Mouse (Mus musculus) limb, embryonic 12.5 days (tissue): ENCODE measurements around the gene Ndufs7. TPM values are rescaled to one million over a fixed set of nuclear protein-coding genes. Genes with fewer than 3 reads are reported as not detected.
"Not testable (repeated sequence)": the region's sequence is repeated elsewhere in the genome, so short reads cannot be mapped to it uniquely, and the experiment has no call there.

Source experiments
- ATAC-seq: fragments of 200-750 bp; cut with Nextera tagmentation; 2 replicates; pipeline ENCODE4 v1.8.0; 2017; ENCODE audit warnings: low read depth, moderate TSS enrichment; ENCODE audit not compliant: insufficient number of reproducible peaks, insufficient read depth, low FRiP score, low TSS enrichment
- H3K27ac ChIP-seq: fragments of 300-500 bp; sonication (generic); 2 replicates; pipeline ENCODE4 v1.5.1; 2016; ENCODE audit warnings: mild to moderate bottlenecking, moderate library complexity
- H3K27me3 ChIP-seq: fragments of 300-500 bp; sonication (generic); 2 replicates; pipeline ENCODE4 v1.6.1; 2016; ENCODE audit warnings: mild to moderate bottlenecking, moderate library complexity
- H3K36me3 ChIP-seq: fragments of 300-500 bp; sonication (generic); 2 replicates; pipeline ENCODE4 v1.6.1; 2016; ENCODE audit warnings: mild to moderate bottlenecking, moderate library complexity
- H3K4me1 ChIP-seq: fragments of 300-500 bp; sonication (generic); replicated peaks from 2 replicates; pipeline ENCODE4 v1.6.1; 2016
- H3K4me2 ChIP-seq: fragments of 300-500 bp; sonication (generic); 2 replicates; pipeline ENCODE4 v1.6.1; 2016; ENCODE audit warnings: mild to moderate bottlenecking, moderate library complexity
- H3K4me3 ChIP-seq: fragments of 300-500 bp; sonication (generic); replicated peaks from 2 replicates; pipeline ENCODE4 v1.5.1; 2016; ENCODE audit warnings: mild to moderate bottlenecking
- H3K9ac ChIP-seq: fragments of 300-500 bp; sonication (generic); replicated peaks from 2 replicates; pipeline ENCODE4 v1.6.1; 2016; ENCODE audit warnings: mild to moderate bottlenecking, moderate library complexity
- H3K9me3 ChIP-seq: fragments of 300-500 bp; sonication (generic); 2 replicates; pipeline ENCODE4 v1.6.1; 2016; ENCODE audit warnings: mild to moderate bottlenecking, moderate library complexity
- WGBS: fragments of 180-500 bp; shearing (Covaris S2); methylation state at CpG from one replicate; pipeline ENCODE4 v1.1.7; 2016; 5-methylcytosine and 5-hydroxymethylcytosine counted together
- polyA plus RNA-seq: library from polyadenylated mRNA; unstranded; fragments of >200 nt; fragmentation: Nextera tagmentation; extraction: Ambion mirVana; gene quantifications from 2 replicates; pipeline ENCODE4 v1.2.1, GENCODE M21; 2016

Gene Ndufs7
- polyA plus RNA-seq, 1 experiment from 2014 or later = 258 TPM

DNA sequence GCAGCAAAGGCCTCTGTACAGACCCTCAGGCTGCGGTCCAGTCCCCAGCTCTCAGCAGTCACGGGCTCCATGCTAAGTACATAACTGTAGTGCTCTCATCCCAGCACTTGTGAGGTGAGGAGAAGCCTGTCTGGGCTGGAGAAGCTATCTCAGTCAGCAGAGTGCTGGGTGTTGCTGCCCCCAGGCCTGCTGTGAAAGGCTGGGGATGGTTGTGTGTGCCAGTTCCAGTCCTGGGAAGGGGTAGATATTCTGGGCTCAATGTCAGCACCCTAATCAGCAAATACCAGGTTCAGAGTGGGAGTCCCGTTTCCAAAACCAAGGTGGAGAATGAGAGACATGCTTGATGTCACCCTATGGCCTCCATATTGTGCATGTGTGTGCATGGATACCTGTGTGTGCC lies 6.3 kb upstream of the Ndufs7 start:
- Histone ChIP-seq H3K4me2 (no peak overlapping the region), H3K9me3 (no peaks in the 10 kb centered on the region), H3K4me1 (0 out of 2 replicates have a peak, but pooled peaks cover 5% of the 10 kb centered on the region), H3K27me3 (no peaks in the 10 kb centered on the region), H3K27ac (no peak overlapping the region), H3K4me3 (no peak overlapping the region), H3K36me3 (peaks cover 72% of the 10 kb centered on the region), H3K9ac (no peak overlapping the region)
- WGBS = 85% methylated on average over 3 of the region's 3 CpGs
- no peak for ATAC-seq

DNA sequence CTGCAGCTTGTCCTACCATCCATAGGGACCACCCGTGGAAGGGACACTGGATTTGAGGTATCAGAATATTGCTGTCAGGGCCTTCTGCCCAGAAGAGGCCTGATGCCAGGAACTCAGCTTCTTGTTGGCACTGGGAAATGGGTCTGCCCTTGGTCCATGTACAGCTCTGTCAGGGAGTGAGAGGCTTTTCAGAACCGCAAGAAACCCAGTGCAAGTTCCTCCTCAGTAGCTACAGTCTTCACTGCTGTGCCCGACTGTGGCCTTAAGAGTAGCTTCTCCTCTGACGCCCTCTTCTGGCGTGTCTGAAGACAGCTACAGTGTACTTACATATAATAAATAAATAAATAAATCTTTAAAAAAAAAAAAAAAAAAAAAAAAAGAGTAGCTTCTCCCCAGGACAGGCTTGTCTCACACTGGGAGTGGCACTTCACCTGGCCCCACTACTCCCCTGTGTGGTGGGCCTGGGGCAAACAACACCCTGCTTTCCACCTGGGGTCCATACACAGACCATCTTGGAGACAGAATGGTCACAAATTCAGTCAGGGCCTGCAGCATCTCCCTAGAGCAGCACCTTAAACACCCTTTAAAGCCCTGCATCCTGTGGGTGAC lies 4.0 kb upstream of the Ndufs7 start:
- WGBS = 41% methylated on average over 5 of the region's 5 CpGs
- Histone ChIP-seq H3K9me3 (no peaks in the 10 kb centered on the region), H3K9ac (no peak overlapping the region), H3K4me3 (no peak overlapping the region), H3K4me2 (no peak overlapping the region), H3K27ac (no peak overlapping the region), H3K4me1 (peaks cover 8% of the 10 kb centered on the region; the same call in 1 of the 2 replicates), H3K36me3 (peaks cover 50% of the 10 kb centered on the region), H3K27me3 (no peaks in the 10 kb centered on the region)
- ATAC-seq = no peak

DNA sequence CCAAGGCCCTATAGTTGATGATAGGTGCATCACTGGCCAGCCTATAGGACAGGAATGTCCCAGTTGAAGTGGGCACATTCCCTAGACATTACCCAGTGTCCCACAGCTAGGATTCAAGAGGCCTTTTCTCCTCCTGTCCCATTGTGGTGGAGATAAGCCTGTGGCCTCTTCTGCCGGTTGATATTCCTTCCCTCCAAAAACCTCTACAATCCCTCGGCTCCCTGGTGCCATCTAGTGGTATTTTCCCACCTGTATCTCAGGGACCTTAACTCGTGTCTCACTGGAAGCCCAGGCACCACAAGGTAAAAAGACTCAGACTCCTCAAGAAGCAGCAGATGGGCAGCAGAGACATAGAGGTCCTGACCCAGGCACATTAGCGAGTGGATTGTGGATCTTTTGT lies 3.3 kb upstream of the Ndufs7 start:
- Histone ChIP-seq H3K9ac (0 out of 2 replicates have a peak overlapping the region, but pooled peaks have one; percentile 4), H3K4me3 (no peak overlapping the region), H3K9me3 (no peaks in the 10 kb centered on the region), H3K27me3 (no peaks in the 10 kb centered on the region), H3K36me3 (peaks cover 43% of the 10 kb centered on the region), H3K4me1 (peaks cover 15% of the 10 kb centered on the region; the same call in 1 of the 2 replicates), H3K27ac (no peak overlapping the region), H3K4me2 (no peak overlapping the region)
- WGBS = 1% methylated on average over 4 of the region's 4 CpGs
- ATAC-seq = no peak

DNA sequence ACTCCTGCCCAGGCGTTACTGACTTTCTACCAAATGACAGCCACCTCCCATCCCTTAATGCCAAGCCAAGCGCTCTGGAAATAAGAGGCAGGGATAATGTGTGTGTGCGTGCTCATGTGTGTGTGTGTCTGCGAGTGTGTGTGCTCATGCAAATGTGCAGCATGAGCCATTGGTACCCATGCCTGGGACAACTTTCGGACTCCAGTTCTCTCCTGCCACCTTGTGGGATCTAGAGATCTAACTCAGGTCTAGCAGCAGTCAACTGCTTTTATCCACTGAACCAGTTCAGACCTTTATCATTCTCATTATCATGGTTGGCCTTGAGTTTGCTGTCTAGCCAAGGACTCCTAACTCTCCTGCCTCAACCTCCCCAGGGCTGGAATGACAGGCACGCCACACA lies 1.1 kb upstream of the Ndufs7 start:
- H3K9ac ChIP-seq = no peak overlapping the region
- no peaks in the 10 kb centered on the region for H3K9me3 ChIP-seq
- H3K36me3 ChIP-seq = peaks cover 22% of the 10 kb centered on the region
- H3K4me2 ChIP-seq = no peak overlapping the region
- 57% methylated on average over 6 of the region's 6 CpGs for WGBS
- no peak overlapping the region for H3K27ac ChIP-seq
- H3K4me1 ChIP-seq = peaks cover 15% of the 10 kb centered on the region; the same call in 1 of the 2 replicates
- H3K4me3 ChIP-seq = no peak overlapping the region
- ATAC-seq = no peak
- H3K27me3 ChIP-seq = no peaks in the 10 kb centered on the region

DNA sequence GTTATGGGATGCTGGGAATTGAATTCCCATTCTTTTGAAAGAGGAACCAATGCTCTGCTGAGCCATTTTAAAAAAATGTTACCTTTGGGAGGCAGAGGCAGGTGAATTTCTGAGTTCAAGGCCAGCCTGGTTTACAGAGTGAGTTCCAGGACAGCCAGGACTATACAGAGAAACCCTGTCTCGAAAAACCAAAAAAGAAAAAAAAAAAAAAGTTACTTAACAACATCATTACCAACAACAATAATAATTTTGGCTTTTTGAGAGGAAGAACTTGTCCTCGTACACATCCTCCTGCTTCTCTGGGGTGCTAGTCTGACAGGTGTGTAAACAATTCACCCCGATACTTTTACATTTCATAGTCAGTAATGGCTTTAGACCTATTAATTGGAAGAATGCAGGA lies 484 bp upstream of the Ndufs7 start:
- H3K9me3 ChIP-seq, ATAC-seq, H3K9ac ChIP-seq, H3K27me3 ChIP-seq, H3K27ac ChIP-seq: not testable (repeated sequence)
- Histone ChIP-seq H3K36me3 (peaks cover 21% of the 10 kb centered on the region), H3K4me1 (peaks cover 15% of the 10 kb centered on the region; the same call in 1 of the 2 replicates), H3K4me3 (peak overlapping the region; percentile 80), H3K4me2 (peak overlapping the region; percentile 80)
- 47% methylated on average over 3 of the region's 3 CpGs for WGBS

DNA sequence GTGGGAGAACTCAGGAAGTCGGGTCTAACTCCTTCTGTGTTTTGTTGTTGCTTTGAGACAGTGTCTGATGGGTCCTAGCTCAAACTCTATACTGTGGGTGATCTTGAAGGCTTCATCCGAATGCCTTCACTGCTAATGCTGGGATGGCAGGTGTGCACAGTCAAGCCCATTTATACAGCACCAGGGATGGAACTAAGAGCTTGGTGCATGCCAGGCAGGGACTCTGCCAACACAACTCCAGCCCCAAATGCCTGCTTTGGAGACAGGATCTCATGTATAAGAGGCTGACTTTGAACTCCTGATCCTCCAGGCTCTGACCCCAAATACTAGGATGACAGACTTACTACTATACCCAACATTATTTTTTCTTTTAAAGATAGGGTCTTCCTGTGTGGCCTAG lies 1.1 kb downstream of the Ndufs7 start:
- peak overlapping the region; percentile 80 for H3K9ac ChIP-seq
- H3K27ac ChIP-seq = peak overlapping the region; percentile 89; the same call in 1 of the 2 replicates
- no peak for ATAC-seq
- H3K4me2 ChIP-seq = peak overlapping the region; percentile 80
- peak overlapping the region; percentile 80 for H3K4me3 ChIP-seq
- H3K27me3 ChIP-seq = no peaks in the 10 kb centered on the region
- WGBS = 39% methylated on average over 2 of the region's 2 CpGs
- H3K4me1 ChIP-seq = peaks cover 15% of the 10 kb centered on the region; the same call in 1 of the 2 replicates
- peaks cover 23% of the 10 kb centered on the region for H3K36me3 ChIP-seq
- H3K9me3 ChIP-seq = no peaks in the 10 kb centered on the region

DNA sequence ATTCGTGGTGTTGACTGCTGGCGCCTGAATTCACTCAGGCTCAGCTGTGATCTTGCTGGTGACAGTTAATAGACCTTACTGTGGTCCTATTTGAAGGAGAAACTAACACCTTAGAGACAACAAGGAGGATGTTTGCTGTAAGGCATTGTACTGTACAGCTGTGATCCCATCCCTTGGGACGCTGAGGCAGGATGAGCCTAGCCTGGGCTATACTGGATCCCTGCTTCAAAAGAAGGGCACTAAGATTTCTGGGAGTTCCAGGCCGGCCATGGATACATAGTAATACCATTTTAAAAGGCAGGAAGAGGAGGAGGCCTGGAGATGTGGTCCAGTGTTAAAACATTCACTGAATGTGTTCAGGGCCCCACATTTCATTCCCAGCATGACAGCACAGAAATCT lies 1.7 kb downstream of the Ndufs7 start:
- H3K4me3 ChIP-seq = peak overlapping the region; percentile 80
- 83% methylated on average over 4 of the region's 4 CpGs for WGBS
- no peak overlapping the region for H3K27ac ChIP-seq
- H3K27me3 ChIP-seq = no peaks in the 10 kb centered on the region
- peak overlapping the region; percentile 80 for H3K4me2 ChIP-seq
- no peak overlapping the region for H3K9ac ChIP-seq
- peaks cover 10% of the 10 kb centered on the region; the same call in 1 of the 2 replicates for H3K4me1 ChIP-seq
- H3K9me3 ChIP-seq = no peaks in the 10 kb centered on the region
- no peak for ATAC-seq
- peaks cover 29% of the 10 kb centered on the region for H3K36me3 ChIP-seq

DNA sequence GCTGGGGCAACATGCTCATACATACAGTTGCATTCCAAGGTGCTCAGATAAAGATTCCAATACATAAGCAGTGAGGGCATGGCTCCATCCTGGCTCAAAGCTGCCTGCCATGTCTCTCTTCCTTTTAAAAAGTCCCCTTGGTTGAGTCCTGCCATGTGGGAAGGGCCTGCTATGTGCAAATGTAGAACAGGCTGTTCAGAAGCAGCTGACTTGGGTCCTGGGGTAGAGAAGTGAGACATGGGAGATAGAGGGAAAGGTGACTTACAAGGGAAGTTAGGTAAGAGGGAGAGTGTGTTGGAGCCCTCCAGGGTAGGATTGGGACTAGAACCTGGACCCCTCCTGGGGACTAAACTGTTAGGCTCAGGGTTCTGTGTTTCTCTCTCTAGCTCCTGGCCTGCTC lies 3.1 kb downstream of the Ndufs7 start:
- ATAC-seq = no peak
- Histone ChIP-seq H3K4me2 (no peak overlapping the region), H3K27ac (no peak overlapping the region), H3K9me3 (no peaks in the 10 kb centered on the region), H3K27me3 (no peaks in the 10 kb centered on the region), H3K4me3 (no peak overlapping the region), H3K36me3 (peaks cover 43% of the 10 kb centered on the region), H3K9ac (no peak overlapping the region), H3K4me1 (peaks cover 10% of the 10 kb centered on the region; the same call in 1 of the 2 replicates)

DNA sequence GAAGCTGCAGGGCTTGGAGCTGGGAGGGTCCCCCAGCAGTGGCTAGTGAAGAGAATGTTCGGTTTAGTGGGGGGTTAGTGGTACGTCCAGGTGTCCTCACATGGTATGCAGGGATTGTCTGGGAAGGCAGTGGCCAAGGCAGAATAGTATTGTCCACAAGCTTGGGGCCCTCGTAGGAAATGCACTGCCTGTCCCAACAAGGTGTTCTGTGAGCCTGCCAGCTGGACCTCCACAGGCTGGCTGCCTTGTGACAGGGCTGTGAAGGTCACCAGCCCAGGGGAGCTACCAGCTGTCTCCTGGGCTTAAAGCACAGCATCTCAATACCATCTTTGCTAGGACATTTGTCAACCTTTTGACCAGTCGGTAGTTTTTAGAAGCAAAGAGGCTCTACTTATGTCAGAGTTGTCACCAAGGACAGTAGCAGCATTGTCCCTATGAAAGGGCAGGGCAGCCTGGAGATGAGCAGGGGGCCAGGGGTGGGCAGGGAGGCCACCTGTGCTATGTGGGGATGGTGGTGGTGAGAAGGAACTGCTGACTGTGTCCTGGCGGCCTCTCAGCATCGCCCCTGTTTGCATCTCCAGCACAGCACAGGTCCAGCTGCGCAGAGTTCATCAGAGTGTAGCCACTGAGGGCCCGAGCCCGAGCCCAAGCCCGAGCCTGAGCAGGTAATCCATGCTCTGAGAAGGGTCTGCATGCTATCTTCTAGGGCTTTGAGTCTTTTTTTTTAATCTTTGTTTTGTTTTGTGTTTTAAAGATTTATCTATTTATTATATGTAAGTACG lies 3.8 kb downstream of the Ndufs7 start:
- Histone ChIP-seq H3K27me3 (no peaks in the 10 kb centered on the region), H3K9me3 (no peaks in the 10 kb centered on the region), H3K4me1 (peaks cover 10% of the 10 kb centered on the region; the same call in 1 of the 2 replicates), H3K4me3 (no peak overlapping the region), H3K36me3 (peaks cover 48% of the 10 kb centered on the region), H3K4me2 (no peak overlapping the region), H3K27ac (no peak overlapping the region), H3K9ac (no peak overlapping the region)
- 93% methylated on average over 11 of the region's 11 CpGs for WGBS
- ATAC-seq = no peak

DNA sequence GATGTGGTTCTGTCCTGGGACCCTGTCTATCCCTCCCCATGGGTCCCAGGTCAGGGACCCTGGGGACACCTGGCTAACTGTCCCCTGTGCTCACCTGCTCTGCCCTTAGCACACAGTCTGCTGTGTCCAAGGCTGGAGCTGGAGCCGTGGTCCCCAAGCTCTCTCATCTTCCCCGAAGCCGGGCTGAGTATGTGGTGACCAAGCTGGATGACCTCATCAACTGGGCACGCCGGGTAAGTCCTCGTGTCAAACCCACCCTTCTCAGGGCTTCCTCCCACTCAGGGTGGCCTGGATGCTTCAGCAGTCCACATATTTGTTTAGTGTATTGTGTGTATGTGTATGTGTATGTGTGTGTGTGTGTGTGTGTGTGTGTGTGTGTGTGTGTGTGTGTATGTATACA lies 4.6 kb downstream of the Ndufs7 start:
- Histone ChIP-seq H3K4me3 (0 out of 2 replicates have a peak overlapping the region, but pooled peaks have one; percentile 2), H3K27ac (no peak overlapping the region), H3K36me3 (peaks cover 56% of the 10 kb centered on the region), H3K4me2 (no peak overlapping the region), H3K27me3 (no peaks in the 10 kb centered on the region), H3K9ac (no peak overlapping the region), H3K4me1 (peaks cover 10% of the 10 kb centered on the region; the same call in 1 of the 2 replicates), H3K9me3 (no peaks in the 10 kb centered on the region)
- 88% methylated on average over 6 of the region's 6 CpGs for whole genome bisulfite sequencing
- ATAC-seq = no peak

DNA sequence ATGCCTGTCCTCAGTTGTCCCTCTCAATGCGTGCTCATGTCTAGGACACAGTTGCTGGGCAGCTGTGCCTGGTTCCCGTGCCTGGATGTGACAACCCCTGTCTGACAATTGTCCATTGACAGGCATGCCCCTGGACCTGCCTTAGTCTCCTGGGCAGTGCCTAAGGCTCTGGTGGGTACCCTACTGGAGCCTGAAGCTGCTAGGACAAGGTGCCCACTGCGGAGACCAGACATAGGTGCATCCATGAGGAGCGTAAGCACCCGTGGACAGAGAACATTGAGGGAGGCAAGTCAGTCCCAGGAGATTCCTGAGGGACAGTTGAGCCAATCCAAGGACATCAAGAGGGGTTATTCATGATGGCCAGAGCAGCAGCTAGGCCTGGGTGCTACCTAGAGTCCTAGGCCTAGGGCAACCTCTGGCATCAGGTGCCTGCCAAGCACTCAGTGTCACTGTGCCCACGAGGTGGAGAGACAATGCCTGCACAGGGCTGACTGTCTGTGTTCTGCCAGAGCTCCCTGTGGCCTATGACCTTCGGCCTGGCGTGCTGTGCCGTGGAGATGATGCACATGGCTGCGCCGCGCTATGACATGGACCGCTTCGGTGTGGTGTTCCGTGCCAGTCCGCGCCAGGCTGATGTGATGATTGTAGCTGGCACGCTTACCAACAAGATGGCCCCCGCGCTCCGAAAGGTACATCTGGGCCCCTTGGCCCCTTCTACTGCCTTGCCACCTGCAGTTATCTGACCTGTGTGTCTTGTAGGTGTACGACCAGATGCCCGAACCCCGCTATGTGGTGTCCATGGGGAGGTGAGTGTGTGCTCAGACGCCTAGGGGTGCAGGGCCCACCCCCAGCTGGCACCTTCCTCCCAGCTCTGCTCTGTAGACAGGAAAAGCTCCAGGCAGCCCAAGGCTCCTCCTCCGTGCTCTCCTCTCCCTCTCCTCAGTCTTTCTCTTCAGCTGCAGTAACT lies 5.7 kb downstream of the Ndufs7 start:
- 95% methylated on average over 26 of the region's 26 CpGs for WGBS
- Histone ChIP-seq H3K27me3 (no peaks in the 10 kb centered on the region), H3K27ac (no peak overlapping the region), H3K9me3 (no peaks in the 10 kb centered on the region), H3K36me3 (peaks cover 64% of the 10 kb centered on the region), H3K9ac (no peak overlapping the region), H3K4me2 (no peak overlapping the region), H3K4me1 (peaks cover 16% of the 10 kb centered on the region), H3K4me3 (no peak overlapping the region)
- ATAC-seq = no peak
